Mouse (Mus musculus) Patski (cell line): Measurements from ENCODE around the gene Uvrag. TPM values are rescaled to one million over a fixed set of nuclear protein-coding genes. Genes with fewer than 3 reads are reported as not detected.

Source experiments
- ATAC-seq: fragments of 100-300 bp; one replicate; pipeline ENCODE4 v1.8.0; 2021
- CTCF ChIA-PET: fragments of 350-600 bp; sonication (Branson Sonifier 250); formaldehyde crosslinking; loops from one replicate; lab custom pipeline; 2022; ENCODE audit warnings: inconsistent platforms; lab: Charles Lee
- POLR2A ChIA-PET: fragments of 350-600 bp; sonication (Branson Sonifier 250); formaldehyde crosslinking; loops from one replicate; lab custom pipeline; 2022; ENCODE audit warnings: antibody characterized with exemption, inconsistent platforms; lab: Charles Lee
- DNase-seq: peaks from one replicate; pipeline ENCODE4 v3.0.0-alpha.2; 2011; ENCODE audit warnings: low read depth, low spot score
- H3K27me3 ChIP-seq: fragments of 371-371 bp; one replicate; pipeline ENCODE4 v1.5.1; 2021
- CTCF ChIP-seq: fragments of 100-300 bp; IDR thresholded peaks from one replicate; pipeline ENCODE4 v1.5.1; 2021
- in situ Hi-C: fragments of 300-500 bp; cut with MboI; formaldehyde crosslinking; loops from 3 replicates; pipeline ENCODE4 v1.11.1; 2018; ENCODE audit warnings: low pct_unique_long_range_greater_than_20kb, mixed read lengths
- polyA plus RNA-seq: library from polyadenylated mRNA; unstranded; gene quantifications from one replicate; pipeline ENCODE4 v1.2.3, GENCODE M21; 2021

The Uvrag gene
- polyA plus RNA-seq, 1 experiment from 2014 or later: 29.6 TPM

DNA sequence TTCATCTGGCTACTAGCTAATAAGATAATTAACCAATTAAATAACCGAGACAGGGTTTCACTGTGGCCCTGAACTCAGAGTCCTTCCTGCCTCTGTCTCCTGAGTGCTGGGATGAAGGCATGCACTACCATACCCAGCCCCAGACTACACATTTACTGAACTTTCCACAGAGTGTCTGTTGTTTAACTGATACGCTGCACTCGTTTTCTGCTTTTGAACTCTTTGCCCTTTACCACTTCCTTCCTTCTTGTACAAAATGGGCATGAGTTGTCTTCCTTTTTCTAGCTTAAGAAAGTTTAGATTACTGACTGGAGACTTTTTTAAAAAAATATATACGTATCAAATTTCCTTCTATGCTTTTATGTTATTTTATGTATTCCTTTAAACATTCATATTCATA lies 147.5 kb downstream of the Uvrag start:
- POLR2A ChIA-PET: interaction anchor here (0.8 to 1.5 kb wide), 3 partner anchors 9 to 28 kb away, joined by 3 read pairs; no protein-coding TSS in a partner anchor
- H3K27me3 ChIP-seq: no peaks in the 10 kb centered on the region
- DNase-seq (no peak), ATAC-seq (no peak)
- in situ Hi-C loops: no loop called here
- CTCF ChIA-PET: interaction anchor here (1.2 kb wide), 1 partner anchor 9 kb away, joined by 4 read pairs; no protein-coding TSS in a partner anchor
- TF ChIP-seq CTCF: no peak

DNA sequence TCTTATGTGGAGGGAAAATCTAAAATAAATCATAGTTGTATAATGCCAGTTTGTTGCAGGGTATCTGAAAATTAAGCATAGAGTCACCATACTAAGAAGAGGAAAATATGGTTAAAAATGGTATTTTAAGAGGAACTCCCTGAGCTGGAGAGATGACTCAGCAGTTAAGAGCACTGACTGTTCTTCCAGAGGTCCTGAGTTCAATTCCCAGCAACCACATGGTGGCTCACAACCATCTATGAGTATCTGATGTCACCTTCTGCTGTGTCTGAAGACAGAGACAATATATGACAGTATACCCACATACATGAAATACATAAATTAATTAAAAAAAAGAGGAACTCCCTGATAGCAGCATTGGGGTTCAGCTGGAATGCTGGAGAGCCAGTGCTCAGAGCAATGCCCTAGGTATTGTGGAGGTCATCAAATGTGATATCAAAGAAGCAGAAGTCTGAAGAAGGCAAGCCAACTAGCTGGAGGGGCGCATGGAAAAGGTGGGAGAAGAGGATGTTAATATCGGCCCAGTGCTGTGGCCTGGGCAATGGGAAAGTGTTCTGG lies 149.7 kb downstream of the Uvrag start:
- no peaks in the 10 kb centered on the region for H3K27me3 ChIP-seq
- ChIA-PET CTCF (no interaction called here), POLR2A (interaction anchor here (1.7 kb wide), 1 partner anchor 10 kb away, joined by 4 read pairs; no protein-coding TSS in a partner anchor)
- in situ Hi-C loops: no loop called here
- no peak for TF ChIP-seq CTCF
- no peak for ATAC-seq
- no peak for DNase-seq

- TF ChIP-seq CTCF: no peak
- ChIA-PET POLR2A (interaction anchor here (1.7 kb wide), 1 partner anchor 11 kb away, joined by 4 read pairs; no protein-coding TSS in a partner anchor), CTCF (no interaction called here)
- ATAC-seq (no peak), DNase-seq (no peak)
- H3K27me3 ChIP-seq: no peaks in the 10 kb centered on the region
- in situ Hi-C loops: no loop called here
These were observed 150.4 kb downstream of the Uvrag start for GRCm38 (mm10) chr7:98990510-98990909.

DNA sequence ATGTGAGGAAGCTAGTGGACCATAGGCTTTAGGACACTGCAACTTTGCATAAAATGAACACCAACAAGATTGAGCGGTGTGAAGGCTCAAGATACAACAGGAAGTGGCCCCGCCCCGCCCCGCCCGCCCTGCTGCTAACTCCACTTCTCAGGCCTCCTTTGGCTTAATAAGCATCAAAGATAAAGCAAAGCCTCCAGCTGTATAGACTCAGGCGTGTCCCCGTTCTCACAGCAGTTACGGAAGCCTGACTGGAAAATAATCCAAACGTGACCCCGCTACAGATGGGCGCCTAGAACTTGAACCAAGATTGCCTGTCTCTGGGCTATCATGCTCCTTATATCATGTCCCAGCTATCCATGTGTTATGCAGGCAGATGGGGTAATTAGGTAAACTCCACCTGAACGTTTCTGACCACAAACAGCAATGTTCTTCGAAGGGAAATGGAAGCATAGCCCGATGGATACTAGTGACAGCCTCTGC lies 153.9 kb downstream of the Uvrag start:
- no peak for TF ChIP-seq CTCF
- ChIA-PET CTCF (interaction anchor here (1.3 to 1.9 kb wide), 2 partner anchors 8 to 164 kb away, joined by 4 read pairs; no protein-coding TSS in a partner anchor), POLR2A (interaction anchor here (0.6 kb wide), 1 partner anchor 11 kb away, joined by 3 read pairs; no protein-coding TSS in a partner anchor)
- H3K27me3 ChIP-seq: no peaks in the 10 kb centered on the region
- in situ Hi-C loops: no loop called here
- ATAC-seq: no peak
- DNase-seq: no peak

- DNase-seq: no peak
- H3K27me3 ChIP-seq: no peaks in the 10 kb centered on the region
- no peak for ATAC-seq
- no peak for TF ChIP-seq CTCF
- ChIA-PET CTCF (interaction anchor here (1.3 to 1.9 kb wide), 2 partner anchors 9 to 165 kb away, joined by 4 read pairs; no protein-coding TSS in a partner anchor), POLR2A (no interaction called here)
- in situ Hi-C loops: no loop called here
These were observed 155.0 kb downstream of the Uvrag start for GRCm38 (mm10) chr7:98985935-98986334.

DNA sequence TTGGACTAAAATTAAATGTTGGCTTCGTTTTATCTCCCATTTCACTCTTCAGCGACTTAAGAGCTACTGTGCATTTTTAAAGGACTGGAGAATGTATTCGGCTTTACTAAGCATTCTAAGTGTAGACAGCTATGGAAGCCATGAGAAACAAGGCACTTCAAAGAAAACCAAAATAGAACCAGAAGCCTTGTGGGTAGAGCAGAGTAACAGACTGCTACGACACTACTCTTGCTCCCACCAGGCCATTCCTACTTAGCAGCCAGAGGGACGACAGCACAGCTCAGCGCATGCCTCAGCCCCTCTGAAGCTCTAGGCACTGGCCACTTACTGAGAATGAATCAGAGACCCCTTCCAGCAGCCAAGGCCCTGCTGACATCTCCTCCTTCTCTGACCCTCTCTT lies 155.5 kb downstream of the Uvrag start:
- CTCF ChIA-PET: interaction anchor here (1.9 kb wide), 1 partner anchor 9 kb away, joined by 4 read pairs; no protein-coding TSS in a partner anchor
- POLR2A ChIA-PET: no interaction called here
- no peak for ATAC-seq
- no peak for DNase-seq
- TF ChIP-seq CTCF: no peak
- H3K27me3 ChIP-seq: no peaks in the 10 kb centered on the region
- in situ Hi-C loops: no loop called here

DNA sequence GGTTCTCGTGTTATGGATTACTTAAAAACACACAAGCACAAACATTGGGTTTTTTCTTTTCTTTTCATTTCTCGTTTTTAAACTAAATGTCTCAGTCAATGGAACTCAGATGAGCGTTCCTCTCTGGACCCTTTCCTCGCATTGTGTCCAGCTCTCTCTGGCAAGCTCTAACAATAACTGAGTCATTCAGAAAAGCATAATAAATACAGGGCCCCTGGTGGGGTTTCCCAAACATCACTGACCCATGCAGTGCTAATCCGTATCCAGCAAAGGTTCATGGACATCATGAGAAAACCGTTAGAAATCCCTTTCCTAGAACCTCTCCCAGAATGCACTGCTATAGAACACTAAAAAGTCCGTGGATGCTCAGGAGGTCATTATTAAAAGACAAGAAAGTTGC lies 156.6 kb downstream of the Uvrag start:
- ATAC-seq: no peak
- ChIA-PET CTCF (interaction anchor here (1.0 kb wide), 1 partner anchor 8 kb away, joined by 4 read pairs; no protein-coding TSS in a partner anchor), POLR2A (no interaction called here)
- in situ Hi-C loops: no loop called here
- TF ChIP-seq CTCF: no peak
- DNase-seq: no peak
- no peaks in the 10 kb centered on the region for H3K27me3 ChIP-seq

DNA sequence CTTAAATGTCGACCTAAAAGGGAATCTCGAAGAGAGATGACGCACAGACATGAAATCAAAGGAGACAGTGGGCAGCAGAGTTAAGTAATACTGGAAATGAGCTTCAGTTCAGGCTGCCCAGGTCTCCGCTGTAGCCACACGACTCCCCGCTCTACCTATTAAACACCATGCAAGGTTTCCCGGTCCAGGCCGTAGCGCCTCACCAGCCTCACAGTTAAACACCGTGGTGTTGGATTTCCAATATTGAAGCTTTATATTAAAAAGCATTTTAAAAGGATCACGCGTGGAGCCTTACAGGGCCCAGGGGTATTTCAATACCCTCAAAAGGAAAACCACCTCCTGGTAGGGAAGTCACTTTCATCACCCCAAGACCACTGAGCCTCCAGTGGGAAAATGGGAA lies 157.9 kb downstream of the Uvrag start:
- ATAC-seq (no peak), DNase-seq (no peak)
- CTCF ChIA-PET: no interaction called here
- in situ Hi-C loops: no loop called here
- no peak for TF ChIP-seq CTCF
- POLR2A ChIA-PET: no interaction called here
- no peaks in the 10 kb centered on the region for H3K27me3 ChIP-seq

DNA sequence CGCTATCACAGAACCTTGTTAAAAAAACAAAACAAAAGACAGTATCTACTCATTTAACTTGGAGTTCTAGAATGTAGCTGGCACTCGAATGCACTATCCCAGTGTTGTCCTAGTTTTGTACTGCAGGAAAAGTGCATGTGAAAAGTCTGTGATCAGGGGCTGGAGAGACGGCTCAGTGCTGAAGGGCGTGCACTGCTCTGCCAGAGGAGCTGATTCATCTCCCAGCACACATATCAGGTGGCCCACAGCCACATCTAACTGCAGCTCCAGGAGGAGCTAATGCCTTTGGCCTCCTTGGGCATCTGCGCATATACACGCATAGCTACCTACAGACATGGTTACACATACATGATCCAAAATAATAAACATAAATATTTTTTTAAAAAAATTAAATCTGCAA lies 159.5 kb downstream of the Uvrag start:
- no peaks in the 10 kb centered on the region for H3K27me3 ChIP-seq
- ChIA-PET POLR2A (no interaction called here), CTCF (interaction anchor here (1.0 kb wide), 1 partner anchor 13 kb away, joined by 3 read pairs; no protein-coding TSS in a partner anchor)
- in situ Hi-C loops: no loop called here
- no peak for TF ChIP-seq CTCF
- DNase-seq (no peak), ATAC-seq (no peak)

DNA sequence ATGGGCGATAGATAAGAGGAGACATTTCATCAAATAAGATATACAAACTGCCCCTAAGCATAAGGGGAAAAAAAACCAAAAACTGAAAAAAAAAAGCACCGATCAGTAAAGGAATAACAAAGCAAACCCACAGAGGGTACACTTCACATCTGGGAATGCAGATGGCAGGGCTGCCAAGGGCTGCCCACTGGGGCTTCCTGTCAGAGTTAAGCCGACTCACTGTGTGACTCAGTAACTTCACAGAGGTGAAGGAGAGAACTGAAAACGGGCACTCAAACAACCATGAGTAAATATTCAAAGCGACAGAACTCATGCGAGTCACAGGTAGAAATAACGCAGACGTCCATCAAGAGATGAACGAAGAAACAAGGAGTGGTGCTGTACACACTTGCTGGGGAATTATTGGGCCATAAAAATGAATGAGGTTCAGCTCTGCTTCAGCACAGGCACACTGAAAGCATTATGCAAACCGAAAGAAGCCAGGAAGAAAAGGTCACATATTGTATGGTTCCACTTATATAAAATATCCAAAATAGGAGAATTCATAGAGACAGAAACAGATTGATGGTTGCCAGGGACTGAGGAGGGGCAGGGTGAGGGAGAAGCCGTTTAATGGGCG lies 164.0 kb downstream of the Uvrag start:
- TF ChIP-seq CTCF: no peak
- ChIA-PET CTCF (no interaction called here), POLR2A (no interaction called here)
- ATAC-seq: no peak
- H3K27me3 ChIP-seq: no peaks in the 10 kb centered on the region
- in situ Hi-C loops: no loop called here
- DNase-seq: no peak

GRCm38 (mm10) chr7:98974590-98974989 lies 166.4 kb downstream of the Uvrag start:
- H3K27me3 ChIP-seq: no peaks in the 10 kb centered on the region
- ATAC-seq: no peak
- TF ChIP-seq CTCF: no peak
- in situ Hi-C loops: no loop called here
- ChIA-PET POLR2A (no interaction called here), CTCF (interaction anchor here (1.9 kb wide), 1 partner anchor 19 kb away, joined by 4 read pairs; no protein-coding TSS in a partner anchor)
- no peak for DNase-seq
